Mouse (Mus musculus): ENCODE results near the gene a. TPM values are rescaled to one million over a fixed set of nuclear protein-coding genes. Genes with fewer than 3 reads are reported as not detected.

a gene
- polyA plus RNA-seq, 1 experiment from 2014 or later = 0.18 TPM

DNA sequence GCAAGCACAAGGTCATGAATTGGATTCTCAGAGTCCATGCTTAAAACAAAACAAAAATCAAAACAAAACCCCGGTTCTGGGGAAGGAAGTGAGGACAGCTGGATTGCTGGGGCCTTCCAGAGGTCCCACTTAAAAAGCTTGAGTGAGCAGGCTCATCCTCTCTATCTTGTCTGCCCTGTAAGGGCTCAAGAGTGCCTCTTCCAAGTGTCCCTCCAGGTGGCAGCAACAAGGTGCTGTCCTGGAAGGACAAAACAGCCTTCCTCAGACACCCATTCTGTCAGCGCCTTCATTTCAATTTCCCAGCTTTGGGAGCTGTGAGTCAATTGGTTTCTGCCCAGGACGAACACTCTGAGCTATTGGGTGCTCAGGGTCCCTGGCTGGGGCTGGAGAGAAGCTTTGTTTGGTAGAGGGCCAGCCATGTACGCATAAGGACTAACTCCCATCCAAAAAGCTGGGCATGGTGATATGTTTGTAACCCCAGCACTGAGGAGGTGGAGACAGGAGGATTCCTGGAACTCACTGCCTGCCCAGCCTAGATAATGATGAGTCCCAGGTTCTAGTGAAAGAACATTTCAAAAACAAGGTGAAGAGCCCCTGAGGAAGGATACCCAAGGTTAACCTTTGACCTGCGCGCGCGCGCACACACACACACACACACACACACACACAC is 26.2 kb upstream of the a start:
- no peaks in the 10 kb centered on the region for H3K36me3 ChIP-seq (ENCODE audit: control insufficient read depth, insufficient read depth)
- peaks cover 4% of the 10 kb centered on the region; the same call in 1 of the 2 replicates for H3K4me1 ChIP-seq (replicated peaks; ENCODE audit: control insufficient read depth, insufficient read depth, low read length)
- no peak overlapping the region for H3K4me2 ChIP-seq (replicated peaks; ENCODE audit: low read depth)
- peak; percentile 56 for TF ChIP-seq CTCF (IDR thresholded peaks at IDR 0.05; ENCODE audit: low read depth)
- 78% methylated on average over 9 of the region's 9 CpGs for WGBS
- H3K27ac ChIP-seq (ENCODE audit: low read depth, low read length) = no peak overlapping the region
- H3K9ac ChIP-seq (ENCODE audit: low read depth, low read length) = no peak overlapping the region
- H3K9me3 ChIP-seq (ENCODE audit: control insufficient read depth) = no peaks in the 10 kb centered on the region
- no peak for ATAC-seq
- H3K4me3 ChIP-seq (ENCODE audit: low read depth, low read length) = no peak overlapping the region
- no peaks in the 10 kb centered on the region for H3K27me3 ChIP-seq (replicated peaks; ENCODE audit: control insufficient read depth, insufficient read depth, low read length)

DNA sequence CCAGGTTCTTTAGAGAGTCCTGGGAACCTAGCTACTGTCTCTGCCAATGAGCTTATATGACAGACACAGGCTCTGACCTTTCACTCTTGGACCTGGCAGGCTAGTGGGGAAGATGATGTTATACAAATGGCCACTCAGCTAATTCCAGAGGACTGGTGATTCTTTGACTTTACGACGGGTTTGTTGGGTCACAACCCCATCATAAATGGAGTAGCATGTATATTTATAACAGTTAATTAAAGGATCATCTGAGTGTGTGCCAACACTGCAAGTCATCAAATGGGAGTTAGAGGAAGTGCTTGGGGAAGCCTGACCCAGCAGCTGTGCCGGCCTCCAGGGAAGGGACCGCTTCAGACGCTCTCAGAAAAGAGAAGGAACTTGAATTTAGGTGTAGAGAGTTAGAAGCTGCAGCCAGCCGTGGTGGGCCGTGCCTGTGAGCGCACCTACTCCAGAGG is 25.6 kb upstream of the a start:
- Histone ChIP-seq H3K27ac (ENCODE audit: low read depth, low read length) (no peak overlapping the region), H3K9me3 (ENCODE audit: control insufficient read depth) (no peaks in the 10 kb centered on the region), H3K4me3 (ENCODE audit: low read depth, low read length) (no peak overlapping the region), H3K9ac (ENCODE audit: low read depth, low read length) (no peak overlapping the region), H3K4me2 (replicated peaks; ENCODE audit: low read depth) (no peak overlapping the region), H3K27me3 (replicated peaks; ENCODE audit: control insufficient read depth, insufficient read depth, low read length) (no peaks in the 10 kb centered on the region), H3K36me3 (ENCODE audit: control insufficient read depth, insufficient read depth) (no peaks in the 10 kb centered on the region), H3K4me1 (replicated peaks; ENCODE audit: control insufficient read depth, insufficient read depth, low read length) (peaks cover 4% of the 10 kb centered on the region; the same call in 1 of the 2 replicates)
- 54% methylated on average over 8 of the region's 8 CpGs for WGBS
- no peak for ATAC-seq
- TF ChIP-seq CTCF (IDR thresholded peaks at IDR 0.05; ENCODE audit: low read depth) = no peak

DNA sequence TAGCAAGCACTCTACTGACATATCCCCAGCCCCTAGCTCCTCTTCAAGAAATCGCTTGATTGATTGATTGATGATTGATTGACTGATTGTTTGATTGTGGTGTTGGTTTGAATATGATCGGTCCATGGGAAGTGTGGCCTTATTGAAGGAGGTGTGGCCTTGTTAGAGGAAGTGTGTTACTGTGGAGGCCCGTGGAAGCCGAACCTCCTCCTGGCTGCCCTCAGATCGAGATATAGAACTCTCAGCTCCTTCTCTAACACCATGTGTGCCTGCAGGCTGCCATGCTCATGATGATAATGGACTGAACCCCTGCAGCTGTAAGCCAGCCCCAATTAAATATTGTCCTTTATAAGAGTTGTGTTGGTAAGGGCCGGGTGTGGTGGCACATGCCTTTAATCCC is 24.2 kb upstream of the a start:
- peaks cover 4% of the 10 kb centered on the region; the same call in 1 of the 2 replicates for H3K4me1 ChIP-seq (replicated peaks; ENCODE audit: control insufficient read depth, insufficient read depth, low read length)
- ATAC-seq = no peak
- no peaks in the 10 kb centered on the region for H3K36me3 ChIP-seq (ENCODE audit: control insufficient read depth, insufficient read depth)
- H3K9me3 ChIP-seq (ENCODE audit: control insufficient read depth) = no peaks in the 10 kb centered on the region
- H3K4me3 ChIP-seq (ENCODE audit: low read depth, low read length) = no peak overlapping the region
- no peak overlapping the region for H3K9ac ChIP-seq (ENCODE audit: low read depth, low read length)
- H3K4me2 ChIP-seq (replicated peaks; ENCODE audit: low read depth) = no peak overlapping the region
- no peaks in the 10 kb centered on the region for H3K27me3 ChIP-seq (replicated peaks; ENCODE audit: control insufficient read depth, insufficient read depth, low read length)
- WGBS = 88% methylated on average over 6 of the region's 6 CpGs
- no peak overlapping the region for H3K27ac ChIP-seq (ENCODE audit: low read depth, low read length)
- no peak for TF ChIP-seq CTCF (IDR thresholded peaks at IDR 0.05; ENCODE audit: low read depth)

DNA sequence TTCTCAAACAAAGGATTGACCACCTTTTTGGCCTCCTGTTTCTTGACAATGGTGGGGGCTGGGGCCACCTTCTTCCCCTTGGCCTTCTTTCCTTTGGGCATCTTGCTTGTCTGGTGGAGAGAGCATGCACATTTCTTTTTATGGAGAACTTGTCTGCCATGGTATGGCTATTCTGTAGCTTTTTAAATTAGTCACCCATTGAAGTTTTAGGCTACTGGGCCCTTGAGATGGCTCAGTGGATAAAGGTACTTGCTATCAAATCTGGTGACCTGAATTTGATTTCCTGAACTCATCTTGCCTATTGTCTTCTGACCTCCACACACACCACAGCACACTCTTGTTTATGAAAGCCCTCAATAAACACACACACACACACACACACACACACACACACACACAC is 21.3 kb upstream of the a start, which contains the start of gene Gm14214:
Gene Gm14214, minus strand, starts transcription at position 101 of the 400 bp plus-strand sequence.
- no peak within 1 kb of the TSS for H3K27ac ChIP-seq (ENCODE audit: low read depth, low read length)
- H3K9me3 ChIP-seq (ENCODE audit: control insufficient read depth) = no peaks in the 10 kb centered on the region
- ATAC-seq = no peak
- no peak within 1 kb of the TSS for H3K4me2 ChIP-seq (replicated peaks; ENCODE audit: low read depth)
- no peaks in the 10 kb centered on the region for H3K36me3 ChIP-seq (ENCODE audit: control insufficient read depth, insufficient read depth)
- peaks cover under 1% of the 10 kb centered on the region; the same call in 1 of the 2 replicates for H3K4me1 ChIP-seq (replicated peaks; ENCODE audit: control insufficient read depth, insufficient read depth, low read length)
- H3K9ac ChIP-seq (ENCODE audit: low read depth, low read length) = no peak within 1 kb of the TSS
- TF ChIP-seq CTCF (IDR thresholded peaks at IDR 0.05; ENCODE audit: low read depth) = no peak
- no peaks in the 10 kb centered on the region for H3K27me3 ChIP-seq (replicated peaks; ENCODE audit: control insufficient read depth, insufficient read depth, low read length)
- H3K4me3 ChIP-seq (ENCODE audit: low read depth, low read length) = no peak within 1 kb of the TSS

DNA sequence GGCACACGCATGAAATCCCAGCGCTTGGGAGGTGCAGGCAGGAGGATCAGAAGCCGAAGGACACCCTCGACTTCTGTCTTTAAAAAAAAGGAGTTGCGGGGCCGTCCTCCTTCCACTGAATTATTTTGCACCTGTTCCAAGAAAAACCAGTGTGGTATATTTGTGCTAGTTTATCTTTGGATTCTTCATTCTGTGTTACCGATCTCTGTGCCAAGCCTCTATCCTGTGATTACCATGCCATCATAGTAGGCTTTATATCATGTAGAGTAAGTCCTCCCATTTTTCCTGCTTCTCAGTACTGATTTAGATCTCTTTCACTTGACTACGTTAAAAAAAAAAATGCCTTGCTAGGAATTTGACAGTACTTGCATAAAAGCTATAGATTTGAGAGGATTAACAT is 19.6 kb upstream of the a start:
- Histone ChIP-seq H3K27ac (ENCODE audit: low read depth, low read length) (no peak overlapping the region), H3K9me3 (ENCODE audit: control insufficient read depth) (no peaks in the 10 kb centered on the region), H3K36me3 (ENCODE audit: control insufficient read depth, insufficient read depth) (no peaks in the 10 kb centered on the region), H3K9ac (ENCODE audit: low read depth, low read length) (no peak overlapping the region), H3K4me2 (replicated peaks; ENCODE audit: low read depth) (no peak overlapping the region), H3K27me3 (replicated peaks; ENCODE audit: control insufficient read depth, insufficient read depth, low read length) (no peaks in the 10 kb centered on the region), H3K4me1 (replicated peaks; ENCODE audit: control insufficient read depth, insufficient read depth, low read length) (no peaks in the 10 kb centered on the region), H3K4me3 (ENCODE audit: low read depth, low read length) (no peak overlapping the region)
- TF ChIP-seq CTCF (IDR thresholded peaks at IDR 0.05; ENCODE audit: low read depth) = no peak
- ATAC-seq = no peak
- WGBS = 80% methylated on average over 8 of the region's 8 CpGs

DNA sequence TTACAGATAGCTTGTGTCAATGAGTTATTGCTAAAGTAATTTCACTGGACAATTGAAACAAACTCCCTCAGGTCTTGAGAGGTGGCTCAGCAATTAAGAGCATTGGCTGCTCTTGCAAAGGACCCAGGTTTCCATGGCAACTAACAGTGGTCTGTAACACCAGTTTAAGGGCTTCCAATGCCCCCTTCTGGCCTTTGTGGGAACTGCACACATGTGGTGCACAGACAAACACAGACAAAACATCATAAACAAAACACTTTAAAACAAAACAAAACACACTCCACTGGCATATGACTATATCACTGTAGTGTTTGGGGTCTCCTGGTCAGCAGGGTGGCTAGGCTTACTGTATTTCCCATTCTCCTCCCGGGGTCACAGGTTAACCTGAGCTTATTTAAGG is 17.2 kb upstream of the a start:
- no peak overlapping the region for H3K4me2 ChIP-seq (replicated peaks; ENCODE audit: low read depth)
- ATAC-seq = no peak
- no peak overlapping the region for H3K27ac ChIP-seq (ENCODE audit: low read depth, low read length)
- H3K27me3 ChIP-seq (replicated peaks; ENCODE audit: control insufficient read depth, insufficient read depth, low read length) = no peaks in the 10 kb centered on the region
- H3K36me3 ChIP-seq (ENCODE audit: control insufficient read depth, insufficient read depth) = no peaks in the 10 kb centered on the region
- 80% methylated on average over 1 of the region's 1 CpGs for WGBS
- H3K4me1 ChIP-seq (replicated peaks; ENCODE audit: control insufficient read depth, insufficient read depth, low read length) = no peaks in the 10 kb centered on the region
- no peak overlapping the region for H3K9ac ChIP-seq (ENCODE audit: low read depth, low read length)
- H3K9me3 ChIP-seq (ENCODE audit: control insufficient read depth) = no peaks in the 10 kb centered on the region
- peak; percentile 60 for TF ChIP-seq CTCF (IDR thresholded peaks at IDR 0.05; ENCODE audit: low read depth)
- no peak overlapping the region for H3K4me3 ChIP-seq (ENCODE audit: low read depth, low read length)

Data from intestine, postnatal 0 days (tissue).